Mouse (Mus musculus): ENCODE results near the gene Hmgb1.

DNA sequence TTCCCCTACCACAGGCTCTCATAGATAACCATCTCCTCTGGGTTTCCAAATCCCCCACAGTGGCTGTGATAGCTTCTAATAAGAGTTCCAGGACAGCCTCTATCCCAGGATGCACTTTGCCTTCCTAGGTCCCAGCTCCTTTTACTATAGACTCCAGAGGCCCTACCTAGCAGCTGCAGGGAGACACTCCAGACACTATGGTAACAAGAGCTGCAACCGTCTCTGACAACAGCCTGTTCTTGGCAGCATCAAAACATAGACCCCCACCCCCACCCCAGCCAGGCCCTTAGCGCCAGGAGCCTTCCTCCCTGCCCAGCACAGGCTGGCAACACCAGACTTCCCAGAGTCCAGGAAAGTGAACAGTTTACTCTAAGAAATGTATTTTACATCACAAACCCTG is 181.2 kb downstream of the Hmgb1 start:
- TF ChIP-seq CTCF (IDR thresholded peaks at IDR 0.05; ENCODE audit: low read depth, low read length), result no peak
- TF ChIP-seq GATA1 (IDR thresholded peaks at IDR 0.05; ENCODE audit: borderline replicate concordance, low read length), result no peak
- no peak for TF ChIP-seq POLR2AphosphoS5 (IDR thresholded peaks at IDR 0.05; ENCODE audit: insufficient replicate concordance, low read depth, low read length)
- TF ChIP-seq GATA2 (IDR thresholded peaks at IDR 0.05; ENCODE audit: borderline replicate concordance, low read depth, low read length), result no peak
